ENCODE assay signal across 13 mouse cellular contexts in the genomic region with DNA sequence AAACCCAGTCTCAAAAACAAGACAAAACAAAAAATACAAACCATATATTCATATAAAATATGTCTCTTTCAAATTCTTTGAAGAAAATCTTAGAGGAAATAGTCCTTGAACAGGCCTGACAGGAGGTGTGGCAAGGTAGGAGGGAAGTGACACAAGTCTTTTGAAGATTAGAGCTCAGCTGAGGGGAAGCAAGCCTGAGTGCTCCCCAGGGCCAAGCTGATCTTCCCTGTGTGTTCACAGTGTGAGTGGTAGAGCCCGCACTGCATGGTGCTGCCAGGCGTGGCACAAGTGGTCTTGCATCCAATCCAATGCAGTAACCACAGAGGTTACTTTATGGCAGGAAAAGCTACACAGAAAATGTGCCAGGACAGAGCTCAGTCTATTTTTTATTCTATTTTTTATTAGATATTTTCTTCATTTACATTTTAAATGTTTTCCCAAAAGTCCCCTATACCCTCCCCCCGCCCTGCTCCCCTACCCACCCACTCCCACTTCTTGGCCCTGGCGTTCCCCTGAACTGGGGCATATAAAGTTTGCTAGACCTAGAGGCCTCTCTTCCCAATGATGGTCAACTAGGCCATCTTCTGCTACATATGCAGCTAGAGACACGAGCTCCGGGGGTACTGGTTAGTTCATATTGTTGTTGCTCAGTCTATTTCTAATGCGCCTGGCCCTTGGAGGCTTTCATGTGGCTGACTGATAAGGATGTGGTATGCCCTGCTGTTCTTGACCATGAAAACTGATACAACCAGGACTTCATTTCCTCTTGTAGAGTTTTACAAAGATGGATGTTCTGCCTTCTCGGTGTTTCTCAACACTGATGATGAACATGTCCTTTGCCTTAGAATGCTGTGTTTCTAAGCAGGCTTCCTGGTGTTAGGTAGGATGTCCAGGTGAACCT. TPM values are rescaled to one million over a fixed set of nuclear protein-coding genes. Genes with fewer than 3 reads are reported as not detected.
DNase-seq lines count a peak whose midpoint lies in the region; ATAC-seq and TF ChIP-seq lines count a peak whose summit lies in the region.
"Had no signal": no experiment of that assay in that cellular context is flagged by ENCODE, and none has a peak within 500 bp of the region (broad histone marks: within the 10 kb centered on the region; RNA-seq: fewer than 3 reads in every experiment).

No protein-coding gene starts in this region.

- WGBS in lung, adult 2 months, result 86% methylated on average over 8 of the region's 8 CpGs

- TF ChIP-seq POLR2A in lung, adult 2 months (IDR thresholded peaks at IDR 0.05; ENCODE audit: borderline replicate concordance, extremely low read depth, low read depth, low read length), result no peak

- TF ChIP-seq CTCF in lung, adult 2 months (IDR thresholded peaks at IDR 0.05; ENCODE audit: insufficient read depth, low read length), result no peak

- H3K4me1 ChIP-seq in lung, adult 2 months (ENCODE audit: control insufficient read depth, insufficient read depth, low read length), result peaks cover 4% of the 10 kb centered on the region; the same call in 1 of the 2 replicates
- H3K4me1 ChIP-seq: neural tube, embryonic 13.5 days had no signal

- DNase-seq in lung, postnatal 25 days (ENCODE audit: low spot score), result peak; percentile 28
- DNase-seq in lung, adult 2 months, result no peak
- peak; percentile 80 for DNase-seq in naive thymus-derived CD4-positive, alpha-beta T cell, adult 2 months (ENCODE audit: low read depth)
- peak; percentile 62 to 73 for DNase-seq in thymus, postnatal 36 days
- DNase-seq in kidney, postnatal 25 days, result no peak
- DNase-seq in gastrocnemius, postnatal 4 days (ENCODE audit: low spot score in 2 of 2), result no peak
- DNase-seq in layer of hippocampus, adult 9-10 months (ENCODE audit: low spot score), result no peak
- DNase-seq: cerebellum, postnatal 10 days; gastrocnemius, postnatal 25 days; kidney, postnatal 36 days; lung, postnatal 4 days had no signal

- no peak overlapping the region for H3K4me3 ChIP-seq in lung, adult 2 months (replicated peaks; ENCODE audit: extremely low read depth, low read depth, low read length)
- H3K4me3 ChIP-seq: neural tube, embryonic 13.5 days had no signal

- ATAC-seq in inflammation-experienced regulatory T-cells, adult 6 months, result peak; percentile 84

RNA-seq across cellular contexts. Expression of a gene that starts 16.7 kb away (rescaled TPM):
- polyA plus RNA-seq in lung, adult 2 months (2012; rRNA removed), result 83.3 and 89.8 TPM in 2 replicates
- polyA plus RNA-seq in inflammation-experienced regulatory T-cells, adult 6 months (2017; shearing (Covaris generic)), result 100 to 1,000 TPM in 1 of 3 experiments, 10 to 100 TPM in 2; 64.0 to 129 (median 94.3) TPM
- total RNA-seq in gastrocnemius, postnatal 4 days (2021), result 10 to 100 TPM; 50.8 to 54.9 TPM

RNA-seq across cellular contexts. Expression of a gene that starts 56.4 kb away (rescaled TPM):
- polyA plus RNA-seq in lung, adult 2 months (2012; rRNA removed), result 11.1 and 15.4 TPM in 2 replicates
- 100 to 1,000 TPM; 110 to 127 (median 119) TPM for polyA plus RNA-seq in inflammation-experienced regulatory T-cells, adult 6 months (2017; shearing (Covaris generic))
- 10 to 100 TPM; 22.0 to 28.1 TPM for total RNA-seq in gastrocnemius, postnatal 4 days (2021)

Comparison
In these comparisons a context has a peak if more than half of its experiments do, and no peak if none do; other contexts are left out.
1. DNase-seq: peak in lung, postnatal 25 days (single experiment), naive thymus-derived CD4-positive, alpha-beta T cell, adult 2 months (single experiment) and thymus, postnatal 36 days (2 of 2); none in lung, adult 2 months (single experiment), kidney, postnatal 25 days (0 of 2), gastrocnemius, postnatal 4 days (0 of 2) and layer of hippocampus, adult 9-10 months (single experiment).